Mouse (Mus musculus) adrenal gland (tissue): Measurements from ENCODE around the gene Fyn.

Source experiments
- intact Hi-C: fragments of 180-260 bp; cut with DNase I; formaldehyde crosslinking; loops from one replicate; pipeline ENCODE4 v1.15.1; 2025

Gene Fyn

DNA sequence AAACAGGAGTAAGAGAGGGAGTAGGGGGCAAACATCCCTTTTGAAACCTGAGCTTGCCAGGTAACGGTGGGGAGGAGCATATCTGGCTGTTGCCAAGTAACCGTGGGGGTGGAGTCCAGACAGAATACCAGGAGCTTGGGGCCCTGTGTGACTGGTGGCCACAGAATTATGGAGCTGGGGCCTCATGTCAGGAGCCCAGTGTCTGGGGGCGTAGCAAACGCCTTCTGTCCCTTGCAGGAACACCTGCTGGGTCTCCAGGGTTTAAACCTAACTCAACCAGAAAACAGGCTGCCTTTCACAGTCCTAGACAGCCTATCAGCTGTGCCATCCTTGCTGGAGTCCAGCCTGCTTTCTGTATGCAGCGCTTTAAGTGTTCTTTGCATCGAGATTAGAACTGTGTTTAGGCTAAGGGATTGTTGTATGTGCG lies 186.6 kb downstream of the Fyn start:
- intact Hi-C loops, result loop anchor here (5.0 kb wide), 1 partner anchor 177 kb away; the partner anchor contains the start of gene Rev3l

DNA sequence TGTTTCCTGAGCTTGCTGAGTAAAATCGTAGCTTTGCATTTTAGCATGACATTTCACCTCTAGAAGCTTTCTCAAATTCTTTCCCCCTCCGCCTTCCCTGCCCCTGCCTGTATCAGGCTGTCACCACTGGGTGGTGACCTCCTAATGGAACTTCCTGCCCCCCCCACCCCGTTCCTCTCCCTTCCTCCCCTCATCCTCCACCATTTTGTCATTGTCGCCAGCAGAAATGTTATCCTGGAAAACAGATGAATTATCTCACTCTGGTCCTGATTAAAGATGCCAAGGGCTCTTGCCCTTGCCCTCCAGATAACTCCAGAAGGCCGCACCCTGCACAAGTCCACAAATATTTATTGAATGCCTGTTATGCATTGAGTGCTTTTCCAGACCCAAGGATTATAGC lies 187.1 kb downstream of the Fyn start:
- intact Hi-C loops, result loop anchor here (5.0 kb wide), 1 partner anchor 177 kb away; the partner anchor contains the start of gene Rev3l

DNA sequence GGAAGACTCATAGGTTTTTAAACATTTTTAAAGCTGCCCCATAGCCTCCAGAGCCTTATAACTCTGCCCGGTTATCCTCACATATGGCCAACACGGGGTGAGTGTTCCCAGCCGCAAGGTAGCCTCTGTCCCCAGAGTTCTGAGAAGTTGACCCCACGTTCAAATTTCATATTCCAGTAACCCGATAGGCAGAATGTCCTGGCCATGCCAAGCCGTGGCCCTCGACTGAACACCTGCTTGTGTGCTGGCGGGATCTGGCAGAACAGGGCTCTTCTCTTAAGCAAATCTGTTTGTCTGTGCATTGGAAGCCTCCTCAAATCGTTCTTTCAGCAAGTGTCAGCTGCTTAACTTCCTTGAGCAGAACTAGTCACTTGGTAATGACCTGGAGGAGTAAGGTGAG lies 188.7 kb downstream of the Fyn start:
- intact Hi-C loops, result loop anchor here (5.0 kb wide), 1 partner anchor 175 kb away; the partner anchor contains the start of gene Rev3l

DNA sequence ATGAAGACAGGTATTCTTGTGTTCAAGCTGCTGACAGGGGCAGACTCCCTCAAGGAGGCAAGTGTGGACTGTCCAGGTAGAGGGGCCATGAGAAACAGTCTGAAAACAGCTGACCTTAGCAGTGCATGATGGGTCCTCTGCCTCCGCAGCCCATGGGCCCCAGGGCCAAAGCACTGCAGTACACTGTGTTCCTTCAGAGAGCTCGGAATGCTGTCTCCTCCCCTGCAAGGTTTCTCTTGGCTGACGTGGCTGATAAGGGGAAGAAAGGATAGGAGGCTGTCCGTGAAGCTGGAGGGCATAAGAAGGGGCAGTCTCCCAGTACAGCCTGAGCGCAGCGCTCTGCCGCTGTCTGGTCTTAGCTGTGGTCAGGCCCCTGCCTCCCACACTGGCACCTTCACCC lies 189.2 kb downstream of the Fyn start:
- intact Hi-C loops, result loop anchor here (5.0 kb wide), 1 partner anchor 174 kb away; the partner anchor contains the start of gene Rev3l

DNA sequence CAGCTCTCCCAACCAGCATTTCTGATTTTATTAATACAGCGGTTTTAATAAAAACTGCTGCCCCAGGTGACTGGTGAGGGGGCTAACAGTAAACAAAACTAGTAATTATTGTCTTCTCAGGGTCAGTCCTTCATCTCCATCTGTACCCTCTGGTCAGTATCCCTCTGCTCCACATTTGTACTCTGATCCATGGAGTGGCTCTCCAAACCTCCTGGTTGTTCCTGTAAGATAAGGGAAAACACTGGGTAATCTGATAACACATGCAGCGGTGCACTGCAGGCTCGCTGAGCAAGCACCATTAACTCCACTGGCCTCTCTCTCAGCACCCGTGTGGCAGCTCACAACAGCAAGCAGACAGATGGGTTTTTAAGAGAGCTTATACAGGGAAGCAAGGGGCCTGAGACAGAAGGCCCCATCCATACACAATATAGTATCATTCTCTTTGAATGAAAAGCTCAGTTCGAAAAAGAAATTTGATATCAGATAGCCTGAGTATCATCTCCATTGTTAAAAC lies 189.9 kb downstream of the Fyn start:
- intact Hi-C loops, result loop anchor here (5.0 kb wide), 1 partner anchor 174 kb away; the partner anchor contains the start of gene Rev3l

DNA sequence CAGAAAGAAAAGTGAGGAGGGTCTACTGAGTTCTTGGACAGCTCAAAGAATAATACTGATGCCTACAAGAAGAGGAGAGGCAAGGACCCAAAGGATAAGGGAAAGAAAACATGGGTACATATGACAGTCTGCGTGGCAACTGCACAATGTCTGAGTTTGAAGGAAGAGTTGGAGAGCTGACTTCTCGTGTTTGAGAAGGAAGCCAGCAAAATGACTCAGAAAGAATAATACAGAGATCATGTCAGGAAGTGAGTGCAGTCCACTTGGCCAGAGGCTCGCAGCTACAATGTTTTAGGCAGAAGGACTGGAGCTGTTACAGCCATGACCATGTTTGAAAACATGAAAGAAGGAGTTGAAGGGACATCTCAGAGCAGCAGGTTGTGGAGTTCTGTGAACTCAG lies 190.7 kb downstream of the Fyn start:
- intact Hi-C loops, result loop anchor here (5.0 kb wide), 1 partner anchor 173 kb away; the partner anchor contains the start of gene Rev3l

DNA sequence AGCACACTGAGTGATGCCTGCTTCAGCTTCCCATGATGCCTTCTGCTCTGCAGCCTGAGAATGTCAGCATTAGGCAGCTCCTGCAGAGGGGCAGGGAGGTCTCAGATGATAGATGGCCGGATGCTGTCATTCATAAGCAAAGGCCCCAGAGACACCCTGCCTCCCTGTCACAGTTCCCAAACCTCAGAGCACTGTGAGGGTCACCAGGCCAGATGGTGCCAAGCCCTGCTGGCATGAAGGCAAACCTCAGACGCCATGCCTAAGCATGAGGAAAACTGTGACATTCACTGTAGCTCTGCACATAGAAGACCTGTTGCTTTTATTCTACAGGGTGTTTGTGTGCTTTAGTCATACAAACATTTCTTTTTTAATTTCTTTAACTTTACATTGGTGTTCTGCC lies 193.7 kb downstream of the Fyn start:
- intact Hi-C loops, result no loop called here

DNA sequence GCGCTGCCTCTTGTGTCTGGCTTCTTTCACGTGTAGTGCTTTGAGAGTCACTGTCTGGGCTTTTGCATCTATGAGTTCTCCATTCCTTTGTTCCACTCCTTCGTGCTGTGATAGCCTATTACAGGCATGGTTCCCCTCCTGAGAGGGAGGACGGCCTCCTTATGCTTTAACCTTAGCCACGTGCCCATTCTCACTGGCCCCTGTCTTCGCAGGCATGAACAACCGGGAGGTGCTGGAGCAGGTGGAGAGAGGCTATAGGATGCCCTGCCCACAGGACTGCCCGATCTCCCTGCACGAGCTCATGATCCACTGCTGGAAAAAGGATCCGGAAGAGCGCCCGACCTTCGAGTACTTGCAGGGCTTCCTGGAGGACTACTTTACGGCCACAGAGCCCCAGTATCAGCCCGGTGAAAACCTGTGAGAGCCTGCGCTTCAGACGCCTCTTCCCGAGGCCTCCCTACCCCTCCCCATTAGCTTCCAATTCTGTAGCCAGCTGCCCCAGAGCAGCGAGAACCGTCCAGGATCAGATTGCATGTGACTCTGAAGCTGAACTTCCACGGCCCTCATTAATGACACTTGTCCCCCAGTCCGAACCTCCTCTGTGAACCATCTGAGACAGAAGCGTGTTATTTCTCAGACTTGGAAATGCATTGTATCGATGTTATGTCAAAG lies 195.0 kb downstream of the Fyn start:
- intact Hi-C loops, result no loop called here

DNA sequence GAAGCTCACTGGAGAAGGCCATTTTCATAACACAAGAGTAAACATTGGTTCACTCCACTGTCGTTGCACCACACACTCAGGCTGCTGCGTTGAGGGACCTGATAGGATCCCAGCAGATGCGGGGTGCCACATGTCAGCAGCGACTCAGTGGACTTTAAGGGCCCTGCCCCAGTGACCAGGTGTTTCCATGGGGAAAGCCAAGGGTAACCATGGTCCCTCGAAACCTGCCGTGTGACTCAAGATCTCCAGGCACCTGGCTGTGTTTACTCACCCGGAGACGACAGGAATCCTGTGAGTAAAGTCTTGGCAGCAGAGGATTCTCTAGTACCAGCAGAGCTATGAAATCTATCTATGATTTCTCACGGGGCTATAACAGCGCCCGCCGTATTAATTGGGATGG lies 198.2 kb downstream of the Fyn start:
- intact Hi-C loops, result no loop called here

DNA sequence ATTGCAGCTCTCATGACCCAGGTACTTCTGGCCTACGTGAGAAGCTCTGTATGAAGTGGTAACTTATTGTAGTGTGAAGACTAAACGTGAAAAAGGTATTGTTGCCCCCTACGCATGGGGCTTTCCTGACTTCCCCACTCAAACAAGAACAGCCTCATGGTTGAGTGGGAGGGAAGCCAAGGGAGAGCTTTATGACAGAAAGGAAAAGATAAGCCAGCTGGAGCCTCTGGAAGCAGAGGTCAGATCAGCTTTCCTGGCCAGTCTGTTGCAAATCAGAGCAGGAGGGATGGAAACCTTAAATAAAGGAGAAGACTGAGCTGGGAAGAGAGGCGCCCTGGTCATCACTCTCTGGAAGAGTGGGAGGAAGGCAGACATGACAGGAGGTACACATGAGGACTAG lies 200.3 kb downstream of the Fyn start:
- intact Hi-C loops, result no loop called here

DNA sequence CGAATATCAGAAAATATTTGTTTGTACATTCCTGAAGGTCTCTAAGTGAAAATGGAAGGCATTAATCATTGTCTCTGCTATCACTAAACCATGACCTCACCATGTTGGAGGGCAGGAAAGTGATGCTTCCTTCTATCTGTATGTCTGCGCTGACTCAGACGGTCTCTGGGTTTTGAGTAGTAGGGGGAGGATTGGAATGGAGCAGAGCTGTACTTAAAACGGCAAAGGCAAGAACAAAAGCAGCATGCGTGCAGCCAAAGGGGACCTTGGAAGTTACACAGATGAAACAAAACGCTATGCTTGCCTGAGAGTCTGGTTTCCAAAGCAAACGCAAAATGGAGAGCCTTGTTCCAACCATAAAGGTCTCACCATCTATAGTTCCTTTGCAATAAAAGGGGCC lies 202.4 kb downstream of the Fyn start:
- intact Hi-C loops, result loop anchor here (5.0 kb wide), 1 partner anchor 41 kb away; the partner anchor contains the start of gene Traf3ip2

DNA sequence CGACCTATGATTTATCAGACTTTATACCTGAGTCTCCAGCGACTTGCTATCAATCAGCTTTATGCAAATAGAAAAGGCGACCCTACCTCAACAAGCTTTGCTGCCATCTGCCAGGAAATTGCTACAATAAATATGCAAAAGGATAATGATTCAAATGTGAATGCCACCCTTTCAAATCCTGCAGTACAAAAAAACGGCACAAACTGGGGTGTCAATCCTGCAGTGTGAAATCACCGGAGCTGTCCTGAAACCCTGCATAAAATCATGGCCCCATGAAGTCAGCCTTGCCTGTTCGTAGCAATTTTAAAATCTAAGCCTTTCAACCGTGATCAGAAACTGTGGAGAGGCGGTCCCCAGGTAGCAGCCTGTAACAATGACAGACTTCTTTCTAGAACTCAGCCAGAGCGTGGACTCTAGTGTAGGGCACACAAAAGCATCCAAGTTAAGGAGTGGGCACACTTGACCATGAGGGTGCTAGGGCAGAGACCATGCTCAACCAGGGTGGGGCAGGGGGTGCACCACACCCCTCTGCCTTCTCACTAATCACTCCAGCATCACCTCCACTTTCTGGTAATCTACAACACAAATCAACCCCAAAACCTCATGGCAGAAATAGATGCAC lies 203.5 kb downstream of the Fyn start:
- intact Hi-C loops, result loop anchor here (5.0 kb wide), 1 partner anchor 40 kb away; the partner anchor contains the start of gene Traf3ip2

DNA sequence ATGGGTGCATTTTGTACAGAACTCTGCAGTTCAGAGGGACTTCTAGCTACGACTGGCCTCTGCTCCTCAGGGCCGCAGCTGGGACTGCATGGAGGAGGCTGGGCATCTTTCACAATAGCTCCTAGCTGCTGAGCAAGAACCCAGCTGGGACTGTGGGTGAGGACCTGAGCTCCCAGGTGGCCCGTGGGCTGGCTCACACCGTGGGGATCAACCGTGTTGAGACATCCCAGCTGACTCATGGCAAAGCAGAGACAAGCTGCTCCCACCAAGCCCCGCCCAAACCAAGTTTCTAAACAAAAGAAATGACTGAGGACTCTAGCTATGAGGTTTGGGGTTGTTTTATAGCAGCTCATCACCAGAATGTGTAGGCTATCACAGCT lies 204.0 kb downstream of the Fyn start:
- intact Hi-C loops, result loop anchor here (5.0 kb wide), 1 partner anchor 40 kb away; the partner anchor contains the start of gene Traf3ip2

DNA sequence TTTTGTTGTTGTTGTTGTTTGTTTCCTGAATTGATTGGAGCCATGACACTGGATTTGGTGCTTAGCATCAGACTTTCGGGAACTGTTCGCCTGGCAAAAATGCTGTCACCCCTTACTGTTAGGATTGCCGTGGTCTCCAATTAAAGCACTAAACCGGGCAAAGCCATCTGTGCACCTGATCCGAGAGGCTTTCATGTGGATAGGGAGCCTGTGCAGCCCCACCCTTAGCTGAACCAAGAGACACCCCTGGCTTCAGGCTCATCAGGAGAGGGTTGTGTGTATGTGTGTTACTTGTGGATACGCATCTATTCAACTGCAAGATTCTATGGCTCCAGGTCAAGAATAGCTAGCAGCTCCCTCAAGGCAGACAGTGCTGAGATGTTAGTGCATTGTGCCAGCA lies 207.8 kb downstream of the Fyn start:
- intact Hi-C loops, result no loop called here

DNA sequence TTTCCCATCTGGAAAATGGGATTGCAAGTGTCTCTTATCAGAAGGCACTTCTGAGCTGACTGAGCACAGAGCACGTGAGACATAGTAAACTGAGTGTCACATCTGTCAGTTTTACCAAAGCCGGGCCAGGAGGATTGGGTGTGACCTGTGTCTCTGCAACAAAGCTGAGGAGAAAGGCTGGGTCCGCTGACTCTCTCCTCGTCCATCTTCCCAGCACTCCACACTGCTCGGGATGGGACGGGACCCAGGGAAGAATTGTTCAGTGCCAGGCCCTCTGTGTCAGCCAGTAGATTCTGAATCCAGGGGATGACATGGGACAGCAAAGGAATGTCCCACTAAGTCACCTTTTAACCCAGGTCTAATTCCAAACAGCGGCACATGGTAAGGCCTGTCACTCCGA lies 211.8 kb downstream of the Fyn start:
- intact Hi-C loops, result no loop called here

DNA sequence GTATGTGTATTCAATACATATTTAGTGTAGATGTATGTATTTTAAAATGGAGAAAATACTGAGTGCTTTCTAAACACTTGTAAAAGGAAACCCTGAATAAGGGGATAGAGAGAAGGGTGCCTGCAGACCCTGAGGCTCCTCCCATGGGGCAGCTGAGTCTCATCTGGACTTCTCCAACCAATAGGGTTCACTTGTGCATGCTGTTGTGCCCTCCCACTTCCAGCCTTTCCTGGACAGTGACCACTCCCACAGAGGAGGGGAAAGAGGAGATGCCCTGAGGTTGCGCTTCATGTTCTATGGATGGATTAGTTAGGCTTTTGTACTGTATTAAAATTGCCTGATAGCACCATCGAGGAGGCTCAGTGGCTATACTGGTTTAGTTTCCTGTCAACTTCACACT lies 213.7 kb downstream of the Fyn start:
- intact Hi-C loops, result no loop called here

DNA sequence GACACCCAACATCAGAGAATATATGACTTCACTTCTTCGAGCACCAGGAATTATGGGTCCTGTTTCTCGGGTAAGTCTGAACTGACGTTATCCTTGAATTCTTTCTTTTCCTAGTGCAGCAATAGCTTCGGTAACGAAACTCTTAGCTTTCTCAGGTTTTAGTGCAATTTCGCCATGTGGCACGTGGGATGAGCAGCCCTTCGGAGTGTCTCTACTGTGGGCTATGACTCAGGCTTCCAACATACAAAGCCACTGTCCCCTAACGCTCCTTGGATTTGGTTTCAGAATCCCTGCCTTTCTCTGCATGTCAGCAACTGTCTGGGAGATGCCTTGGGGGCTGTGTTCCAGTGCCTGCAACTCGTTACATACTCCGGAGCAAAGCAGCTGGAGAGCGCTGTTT lies 215.1 kb downstream of the Fyn start:
- intact Hi-C loops, result no loop called here

DNA sequence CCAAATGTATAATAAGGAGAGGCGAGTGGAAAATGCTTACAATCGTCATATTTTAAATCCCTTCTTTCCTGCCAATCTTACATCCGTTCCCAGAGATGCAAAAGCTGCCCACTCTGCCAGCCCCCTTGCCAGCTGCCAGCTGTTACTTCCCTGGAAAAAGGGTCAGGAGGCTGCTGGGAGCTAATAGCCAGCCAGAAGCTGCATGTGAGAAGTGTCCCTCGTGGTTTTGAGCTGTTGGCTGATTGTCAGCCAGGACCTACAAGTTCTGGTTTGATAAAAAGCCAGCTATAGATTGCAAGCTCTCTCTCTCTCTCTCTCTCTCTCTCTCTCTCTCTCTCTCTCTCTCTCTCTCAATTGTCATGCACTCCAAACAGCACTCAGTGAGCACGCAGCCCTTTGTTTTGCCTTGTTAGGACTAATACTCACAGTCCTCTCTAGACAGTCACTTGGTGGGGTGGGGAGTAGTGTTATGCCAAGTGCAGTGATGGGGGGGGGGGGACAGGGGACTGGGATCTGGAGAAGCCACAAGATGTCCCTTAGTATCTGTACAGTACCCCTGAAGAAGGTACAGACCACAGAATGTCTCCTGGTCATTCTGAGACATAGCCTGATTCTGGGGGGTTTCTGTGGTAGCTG lies 218.8 kb downstream of the Fyn start:
- intact Hi-C loops, result no loop called here

DNA sequence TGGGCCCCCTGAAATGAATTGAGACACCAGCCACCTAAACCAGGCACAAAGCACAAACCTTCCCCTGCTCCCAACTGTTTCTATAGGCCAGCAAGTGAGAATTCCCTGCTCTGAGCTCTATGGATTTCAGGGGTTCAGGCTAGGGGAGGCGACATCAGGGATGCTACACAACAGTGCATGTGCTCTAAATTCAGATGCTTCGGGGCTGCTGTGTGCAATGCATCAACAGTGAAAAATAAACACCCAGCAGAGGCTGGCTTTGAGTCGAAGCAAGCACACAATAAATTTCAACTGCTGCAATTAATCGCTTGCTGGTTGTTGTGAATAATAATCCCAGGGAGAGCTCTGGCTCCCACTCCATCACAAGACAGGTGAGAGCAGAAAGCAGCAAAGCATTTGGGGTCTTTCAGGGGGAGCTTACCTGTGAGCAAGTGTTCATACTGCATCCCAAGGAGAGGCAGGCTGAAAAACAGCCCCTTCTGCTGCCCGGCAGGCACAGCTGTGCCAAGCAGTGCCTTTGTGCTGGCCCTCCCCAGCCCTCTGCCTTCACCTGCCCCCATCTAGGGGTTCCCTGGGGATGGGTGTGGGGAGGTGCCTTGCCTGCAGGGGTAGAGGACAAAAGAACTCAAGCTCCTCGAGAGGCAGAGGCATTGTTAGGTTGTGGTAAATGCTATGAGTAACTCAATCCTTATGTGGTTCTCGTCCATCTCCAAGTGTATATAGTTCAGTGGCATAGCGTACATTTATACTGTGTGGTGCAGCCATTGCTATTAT lies 219.5 kb downstream of the Fyn start:
- intact Hi-C loops, result no loop called here

DNA sequence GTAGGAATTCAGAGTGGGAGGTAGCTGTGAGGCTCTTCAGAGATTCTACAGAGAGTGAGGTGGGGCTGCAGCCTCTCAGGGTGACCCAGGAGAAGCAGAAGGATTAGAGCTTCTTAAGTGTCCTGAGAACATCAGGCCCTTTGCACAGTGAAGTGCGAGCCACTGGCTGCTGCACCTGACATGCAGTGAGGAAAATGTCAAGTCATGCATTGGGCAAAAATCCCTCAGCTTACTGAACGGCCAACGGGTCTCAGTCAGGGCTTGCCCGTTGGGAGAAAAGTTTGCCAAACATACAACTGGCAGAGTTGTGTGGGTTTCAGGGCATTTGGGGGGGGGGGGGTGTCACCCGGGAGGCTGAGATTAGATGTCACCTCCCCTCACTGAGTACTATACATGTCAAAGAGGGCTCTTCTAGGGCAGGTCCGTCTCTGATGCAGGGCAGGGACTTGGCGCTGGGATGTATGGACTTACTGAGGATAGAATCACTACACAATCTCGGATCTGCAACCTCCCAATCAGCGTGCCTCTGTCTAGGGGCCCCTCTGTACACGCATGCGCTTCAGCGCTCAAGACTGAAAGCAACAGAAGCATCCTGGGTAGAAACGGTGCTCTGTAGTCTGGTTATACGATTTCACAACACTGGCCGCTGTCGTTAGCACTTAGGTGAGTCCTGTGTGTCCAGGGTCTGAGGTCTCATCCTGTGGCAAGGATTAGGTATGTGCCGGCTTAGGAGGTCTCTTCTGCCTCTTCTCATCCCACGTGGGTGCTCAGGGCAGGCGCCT lies 221.3 kb downstream of the Fyn start:
- intact Hi-C loops, result no loop called here
